Mouse (Mus musculus) c-Kit-positive CD71-positive TER-119-positive erythroid progenitor cells, embryonic 14.5 days (primary cell): ENCODE results near the gene Rai14.

ENCODE experiments used
- DNase-seq: peaks from one replicate; pipeline ENCODE4 v3.0.0-alpha.2; 2013; ENCODE audit warnings: low spot score

Gene Rai14

DNA sequence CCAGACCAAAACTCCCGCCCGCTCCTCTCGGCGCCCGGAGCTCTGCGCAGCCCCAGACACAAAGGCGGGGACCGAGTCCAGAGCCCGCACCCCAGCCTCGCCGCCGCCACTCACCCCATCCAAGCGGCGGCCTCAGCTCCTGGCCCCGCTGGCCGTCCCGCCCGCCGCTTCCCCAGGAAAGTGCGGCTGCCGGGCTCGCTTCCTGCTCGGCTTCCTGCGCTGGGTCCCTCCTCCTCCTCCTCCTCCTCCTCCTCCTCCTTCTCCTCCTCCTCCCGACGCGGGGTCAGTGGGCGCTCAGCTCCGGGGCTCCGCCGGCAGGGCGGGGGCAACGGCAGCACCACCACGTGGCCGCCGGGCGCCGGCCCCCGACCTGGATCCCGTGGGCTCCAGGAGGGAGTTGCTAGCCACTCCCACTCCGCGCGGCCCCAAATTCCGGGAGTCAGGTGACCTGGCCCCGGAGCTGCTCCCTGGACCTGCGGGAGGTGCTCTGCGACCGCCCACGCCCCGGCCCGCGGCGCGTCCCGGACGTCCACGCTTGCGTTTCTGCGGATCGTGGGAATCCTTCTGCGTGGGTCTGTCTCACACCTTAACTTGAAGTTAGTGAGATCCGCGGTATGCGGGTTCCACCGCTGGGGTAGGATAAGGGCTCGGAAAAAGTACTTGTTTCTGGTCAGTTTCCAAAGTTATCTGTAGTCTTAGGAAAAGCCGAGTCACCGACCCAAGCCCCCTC is at the start of gene Rai14:
Gene Rai14, minus strand, starts transcription at position 216 of the 730 bp plus-strand sequence.
- DNase-seq: no peak

DNA sequence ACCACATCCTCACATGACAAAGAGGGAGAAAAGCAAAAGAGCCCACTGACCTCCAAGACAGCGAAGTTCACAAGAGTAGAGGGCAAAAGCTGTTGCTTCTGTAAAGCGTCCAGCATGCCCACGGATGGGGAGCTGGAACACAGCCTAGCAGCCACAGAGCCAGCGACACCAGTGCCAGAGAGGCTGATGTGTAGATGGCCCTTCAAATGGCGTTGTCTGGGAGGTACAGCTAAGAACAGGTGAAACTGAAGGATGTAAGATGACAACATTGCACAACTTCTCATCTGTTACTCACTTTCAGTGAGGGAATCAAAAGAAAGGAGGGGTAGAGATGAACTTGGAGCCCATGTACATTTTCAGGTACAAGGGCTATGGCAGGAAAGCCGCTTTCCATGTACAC is 47.0 kb upstream of the Rai14 start:
- no peak for DNase-seq

DNA sequence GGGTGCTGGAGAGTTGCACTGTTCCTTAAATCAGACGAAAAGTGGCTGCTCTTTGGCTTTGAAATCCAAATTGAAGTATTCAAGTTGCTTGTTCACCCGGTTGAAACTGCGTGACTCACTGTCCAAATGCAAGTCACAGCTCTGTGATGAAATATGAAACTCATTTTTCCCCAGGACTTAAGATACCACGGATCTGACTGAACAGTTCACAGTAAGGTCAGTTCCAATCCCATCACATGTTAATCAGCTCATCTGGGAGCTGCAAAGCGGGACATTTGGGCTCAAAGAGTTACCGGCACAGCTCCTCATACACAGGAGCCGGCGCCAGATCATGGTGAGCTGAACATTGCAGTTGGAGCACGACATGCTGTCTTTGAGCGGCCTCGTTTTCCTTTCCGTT is 45.6 kb upstream of the Rai14 start:
- no peak for DNase-seq

DNA sequence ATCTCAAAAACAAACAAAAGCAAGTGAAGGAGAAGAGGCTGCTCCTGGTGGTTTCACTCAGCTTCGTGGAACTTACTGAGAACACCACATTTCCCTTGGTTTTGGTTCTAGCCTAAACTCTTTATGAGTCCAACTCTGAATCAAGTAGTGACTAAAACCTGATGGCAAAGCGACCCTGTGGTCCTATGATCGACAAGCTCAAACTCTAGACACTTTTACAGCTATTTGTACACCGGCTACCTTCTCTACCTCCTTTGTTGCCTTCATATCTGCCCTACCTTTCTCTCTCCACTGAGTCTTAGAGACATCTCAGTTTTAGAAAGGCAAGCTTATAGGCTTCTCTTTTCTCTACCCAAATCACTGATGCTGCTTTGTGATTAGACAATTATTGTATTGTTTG is 45.0 kb upstream of the Rai14 start:
- DNase-seq: no peak

DNA sequence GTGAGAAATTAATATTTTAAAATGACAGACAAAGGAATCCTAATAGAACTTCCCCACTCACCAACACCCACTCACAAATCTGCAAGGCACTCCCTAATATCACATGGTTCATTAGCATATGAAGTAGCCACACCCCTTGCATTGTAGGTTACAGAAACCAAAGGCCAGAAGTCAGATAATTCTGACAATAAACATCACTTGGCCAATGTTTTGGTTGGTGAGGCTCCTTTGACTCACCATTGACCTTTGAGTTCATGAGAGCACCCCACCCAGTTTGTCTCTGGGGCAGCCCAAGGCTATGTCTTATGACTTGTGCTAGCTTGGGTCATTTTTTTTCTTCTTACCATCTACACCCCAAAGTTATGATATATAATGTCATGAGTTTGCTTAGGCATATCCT is 44.4 kb upstream of the Rai14 start:
- no peak for DNase-seq

DNA sequence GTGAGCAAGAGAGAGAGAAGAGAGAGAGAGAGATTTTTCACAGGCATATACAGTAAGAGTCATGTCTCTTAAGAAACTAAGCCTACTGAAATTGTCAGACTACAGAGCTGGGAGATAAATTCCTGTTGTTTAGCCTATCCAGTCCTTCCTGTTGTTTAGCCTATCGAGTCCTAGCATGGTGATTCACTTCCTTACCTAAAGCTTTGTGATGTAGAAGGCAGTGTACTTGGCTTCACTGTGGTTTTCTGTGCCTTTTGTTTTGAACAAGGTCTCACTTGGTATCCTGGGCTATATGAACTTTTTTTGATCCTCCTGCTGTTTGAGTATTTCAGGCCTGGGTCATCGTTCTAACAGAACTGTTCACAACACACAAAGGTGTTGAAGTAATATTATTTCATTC is 36.7 kb upstream of the Rai14 start:
- no peak for DNase-seq

DNA sequence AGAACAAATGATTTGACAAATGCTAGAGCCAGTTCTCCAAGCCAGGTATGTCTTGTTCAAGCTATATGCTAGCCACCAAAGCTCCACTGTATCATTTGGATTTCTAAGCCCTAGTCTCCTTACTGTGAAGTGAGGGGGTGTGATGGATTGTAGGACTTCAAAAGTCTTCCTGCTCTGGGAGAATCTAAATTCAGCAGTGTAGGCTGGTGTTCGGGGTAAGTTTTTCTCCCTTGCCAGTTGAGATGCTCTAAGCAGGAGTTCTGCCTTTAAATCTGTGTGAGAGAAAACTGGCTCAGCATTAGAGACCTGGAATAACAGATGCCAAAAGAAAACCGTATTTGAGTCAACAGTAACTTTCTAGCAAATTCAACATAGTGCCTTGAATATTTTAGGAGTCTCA is 35.9 kb upstream of the Rai14 start:
- DNase-seq: no peak

DNA sequence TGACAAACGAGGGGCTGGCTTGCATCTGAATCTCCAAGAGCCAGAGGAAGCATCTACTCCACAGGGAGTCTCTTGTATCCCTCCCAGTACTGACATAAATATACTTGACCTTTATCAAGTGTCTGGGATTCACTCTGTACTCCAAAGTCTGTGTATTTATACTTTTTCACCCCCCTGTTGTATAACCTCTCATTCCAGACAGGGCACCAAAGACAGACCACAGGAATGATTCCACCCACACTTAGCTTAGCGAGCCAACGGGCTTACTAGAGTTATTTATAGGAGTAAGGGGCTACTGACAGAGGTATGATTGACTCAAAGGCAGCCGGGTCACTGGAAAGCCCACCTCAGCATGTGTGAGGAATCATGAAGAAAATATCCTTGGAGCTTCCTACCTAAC is 35.3 kb upstream of the Rai14 start:
- no peak for DNase-seq

DNA sequence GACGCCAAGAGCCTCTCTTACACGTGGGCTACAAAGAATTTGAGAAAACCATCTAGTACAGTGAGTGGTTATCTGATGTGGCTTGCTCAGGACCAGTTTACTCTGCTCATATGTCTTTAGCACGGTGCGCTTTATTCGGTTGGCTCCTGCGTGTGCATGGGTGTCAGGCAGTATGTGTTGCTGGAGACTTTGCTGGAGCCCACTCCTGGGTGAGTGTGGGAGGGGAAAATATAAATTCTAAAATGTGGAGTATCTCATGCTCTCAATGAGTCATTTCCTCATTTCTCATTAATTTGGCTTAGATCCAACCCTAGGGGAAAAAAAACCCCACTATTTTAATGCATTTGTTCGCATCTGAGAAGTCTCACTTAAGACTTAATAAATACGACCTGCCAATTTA is 33.2 kb upstream of the Rai14 start:
- no peak for DNase-seq

DNA sequence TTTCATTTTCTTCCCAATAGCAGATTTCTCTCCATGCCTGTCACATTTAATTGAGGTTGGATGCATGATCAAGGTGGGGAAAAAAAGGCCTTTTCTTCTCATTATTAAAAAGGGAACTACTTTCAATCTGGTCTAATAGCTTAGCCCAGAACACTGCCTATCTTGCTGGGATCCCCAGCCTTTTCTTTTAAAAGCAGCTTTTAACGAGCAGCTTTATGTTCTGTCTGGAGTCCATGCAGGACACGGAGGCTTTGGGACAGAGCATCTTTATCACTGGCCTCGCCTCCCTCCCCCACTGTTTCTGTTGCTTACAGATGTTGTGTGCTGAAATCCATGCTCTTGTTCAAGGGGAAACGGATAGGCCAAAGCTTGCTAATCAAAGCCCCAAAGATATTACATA is 32.8 kb upstream of the Rai14 start:
- no peak for DNase-seq

DNA sequence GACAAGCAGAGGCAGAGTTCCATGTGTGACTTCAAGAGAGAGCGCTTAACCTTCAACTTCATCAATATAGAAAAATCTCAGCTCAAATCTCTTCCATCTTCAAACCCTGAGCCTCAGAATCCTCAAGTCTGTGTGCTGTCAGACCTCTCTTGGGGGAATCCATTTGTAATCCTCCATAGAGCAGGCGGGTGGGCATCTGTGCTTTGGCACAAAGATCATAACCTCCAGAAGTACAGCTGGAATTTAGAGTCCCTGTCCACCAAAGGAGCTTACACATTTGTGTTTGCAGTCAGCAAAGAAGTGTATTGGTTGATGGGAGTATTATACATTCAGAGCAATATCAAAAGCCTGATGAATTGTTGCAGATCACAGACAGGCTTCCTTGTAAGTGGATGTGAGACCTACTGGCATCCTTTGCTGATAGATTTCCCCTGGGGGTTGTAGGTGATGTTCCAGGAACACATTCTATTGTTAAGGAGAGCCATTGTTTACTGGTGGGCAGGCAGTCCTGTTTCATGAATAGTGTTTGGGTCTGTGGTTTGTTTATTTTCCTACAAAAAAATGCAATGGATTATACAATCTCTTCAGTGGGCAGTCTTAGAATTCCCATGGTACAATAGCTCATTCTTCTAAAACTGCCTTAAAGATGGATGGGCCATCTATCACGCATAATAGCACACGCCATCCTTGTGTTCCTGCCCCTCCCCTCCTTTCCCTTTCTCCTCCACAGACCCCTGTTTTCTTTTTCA is 32.1 kb upstream of the Rai14 start:
- DNase-seq: no peak

DNA sequence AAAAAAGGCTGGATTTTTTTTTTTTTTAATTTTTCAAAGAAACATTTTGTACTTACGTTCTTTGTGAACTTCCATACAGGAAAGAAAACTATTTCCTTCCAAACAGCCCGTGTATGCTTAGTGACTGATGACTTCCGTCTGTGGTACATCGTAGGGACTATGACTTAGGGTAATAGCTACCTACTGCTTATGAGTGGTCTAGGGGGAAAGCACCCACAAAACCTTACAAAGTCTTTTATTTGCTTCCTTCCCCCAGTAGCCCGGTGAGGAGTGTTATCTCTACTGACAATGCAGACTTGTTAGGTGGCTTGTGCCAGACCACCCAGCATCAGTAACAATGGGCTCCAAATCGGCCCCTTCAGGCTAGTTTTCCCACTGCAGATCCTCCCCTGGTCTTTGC is 28.0 kb upstream of the Rai14 start:
- DNase-seq: no peak

DNA sequence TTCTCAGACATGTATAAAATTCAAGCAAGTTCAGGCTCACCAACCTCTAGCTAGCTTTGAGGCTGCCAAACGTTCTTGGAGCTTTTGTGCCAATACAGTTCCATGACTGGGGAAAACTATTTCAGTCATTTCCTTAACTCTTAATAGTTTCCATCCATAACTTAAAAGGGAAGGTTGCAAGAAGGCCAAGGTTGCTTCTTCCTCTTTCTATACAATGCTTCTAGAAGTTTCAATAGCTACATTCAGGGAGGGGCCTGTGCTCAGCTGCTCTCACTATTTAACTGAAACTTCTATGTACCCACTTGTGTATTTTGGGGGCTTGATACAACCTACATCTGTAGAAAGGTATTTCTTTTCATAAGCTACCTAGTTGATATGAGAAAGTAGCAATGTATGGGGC is 24.9 kb upstream of the Rai14 start:
- no peak for DNase-seq

DNA sequence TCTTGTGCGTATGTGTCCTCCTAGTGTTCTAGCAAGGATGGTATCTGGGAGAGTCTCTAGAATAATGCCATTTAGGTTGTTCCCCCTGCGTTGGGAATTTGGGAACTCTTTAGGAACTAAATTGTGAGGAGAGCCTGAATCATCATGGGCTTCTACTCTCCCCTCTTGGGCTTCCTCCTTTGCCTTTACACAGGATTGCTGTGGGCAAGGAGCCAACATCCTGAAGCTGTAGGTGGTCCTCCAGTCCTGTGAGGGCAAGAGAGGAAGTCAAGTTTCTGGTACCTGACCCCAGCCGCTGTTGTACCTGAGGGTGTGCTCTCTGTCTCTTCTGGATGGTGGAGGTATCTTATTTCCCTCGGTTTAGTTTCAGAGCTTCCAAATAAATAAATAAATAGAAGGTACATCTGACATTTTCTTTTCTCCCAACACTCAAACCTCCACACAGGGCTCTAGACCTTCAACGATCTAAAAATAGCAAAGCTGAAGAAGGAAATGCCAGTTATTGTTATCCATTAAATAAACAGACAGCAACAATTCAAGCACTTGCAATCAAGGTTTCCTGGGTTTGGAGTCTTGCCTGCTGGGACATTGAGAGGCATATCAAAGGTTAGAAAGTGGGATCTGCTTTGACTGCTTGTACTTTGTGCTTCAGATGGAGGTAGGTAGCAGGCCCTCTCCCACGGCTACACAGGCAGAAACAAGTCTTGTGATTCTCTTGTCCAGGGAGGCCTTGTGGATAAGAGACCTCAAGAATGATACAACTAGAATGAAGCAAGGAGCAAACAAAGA is 24.1 kb upstream of the Rai14 start:
- DNase-seq: no peak

DNA sequence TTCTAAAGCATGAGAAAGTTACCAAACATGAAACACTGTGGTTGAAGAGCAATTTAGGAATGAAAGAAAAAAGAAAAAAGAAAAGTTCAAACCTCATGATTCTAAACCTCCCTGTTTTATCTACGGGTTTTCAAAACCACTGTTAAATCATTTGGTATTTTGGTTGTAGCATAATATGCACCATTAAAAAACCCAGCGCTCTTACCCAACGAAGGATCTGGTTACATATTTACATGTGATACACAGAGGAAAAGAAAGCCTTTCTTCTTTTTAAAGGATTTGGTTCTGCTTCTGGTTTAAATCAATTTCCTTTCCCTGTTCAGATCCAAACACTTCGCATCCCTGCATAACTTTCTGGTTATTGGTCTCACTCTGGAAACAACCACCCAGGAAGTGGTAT is 21.5 kb upstream of the Rai14 start:
- no peak for DNase-seq

DNA sequence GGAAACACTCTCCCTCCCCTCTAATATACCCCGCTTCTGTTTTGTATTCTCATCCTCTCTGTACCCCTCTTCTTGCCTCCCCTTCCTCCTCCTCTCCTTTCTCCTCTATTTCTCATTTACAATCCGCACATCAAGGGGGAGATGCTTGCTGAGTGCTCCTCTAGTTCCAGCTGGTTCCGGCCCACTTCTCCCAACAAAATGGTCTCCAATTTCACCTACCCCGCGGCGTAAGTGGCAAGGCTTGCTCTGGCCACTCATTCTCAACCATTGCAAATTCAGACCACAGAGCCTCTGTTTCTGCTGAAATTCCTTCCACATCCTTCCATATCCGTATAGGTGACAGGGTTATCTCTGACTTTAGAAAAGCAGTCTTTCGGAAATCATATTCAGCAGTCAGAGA is 20.8 kb upstream of the Rai14 start:
- DNase-seq: no peak

DNA sequence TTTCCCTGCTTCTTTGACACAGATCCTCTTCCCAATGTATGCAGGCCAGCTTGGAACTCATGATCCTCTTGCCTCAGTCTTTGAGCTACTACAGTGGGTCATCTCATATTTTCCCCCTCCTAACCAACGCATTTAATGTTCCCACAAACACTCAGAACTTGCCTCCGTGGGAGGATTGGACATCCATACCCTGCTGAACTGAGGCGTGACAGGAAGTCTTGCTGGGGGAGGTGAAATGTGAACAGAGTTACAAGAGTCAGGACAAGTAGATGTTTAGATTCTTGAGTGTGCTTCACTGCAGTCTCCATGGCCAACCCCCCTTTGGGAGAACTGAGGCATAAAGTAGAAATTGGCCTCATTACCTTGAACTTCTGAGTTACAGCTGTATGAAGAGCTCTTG is 17.0 kb upstream of the Rai14 start:
- no peak for DNase-seq

DNA sequence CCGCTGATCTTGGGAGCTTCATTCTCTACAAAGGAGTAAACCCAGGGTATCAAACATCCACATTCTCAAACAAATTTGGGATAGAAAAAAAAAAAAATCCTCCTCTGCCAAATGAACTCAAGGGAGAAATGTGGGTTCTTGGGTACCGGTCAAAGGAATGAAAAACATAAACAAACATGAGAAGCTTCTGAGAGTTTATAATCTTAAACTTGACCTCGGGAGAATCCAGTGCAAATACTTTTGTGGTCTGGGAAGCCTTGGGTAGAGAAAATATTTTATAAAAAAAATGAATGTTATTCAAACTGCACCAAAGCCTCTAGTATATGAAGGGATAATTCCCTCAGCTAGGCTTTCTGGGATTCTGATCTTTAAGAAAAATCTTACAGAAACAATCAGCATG is 11.8 kb upstream of the Rai14 start:
- DNase-seq: no peak

DNA sequence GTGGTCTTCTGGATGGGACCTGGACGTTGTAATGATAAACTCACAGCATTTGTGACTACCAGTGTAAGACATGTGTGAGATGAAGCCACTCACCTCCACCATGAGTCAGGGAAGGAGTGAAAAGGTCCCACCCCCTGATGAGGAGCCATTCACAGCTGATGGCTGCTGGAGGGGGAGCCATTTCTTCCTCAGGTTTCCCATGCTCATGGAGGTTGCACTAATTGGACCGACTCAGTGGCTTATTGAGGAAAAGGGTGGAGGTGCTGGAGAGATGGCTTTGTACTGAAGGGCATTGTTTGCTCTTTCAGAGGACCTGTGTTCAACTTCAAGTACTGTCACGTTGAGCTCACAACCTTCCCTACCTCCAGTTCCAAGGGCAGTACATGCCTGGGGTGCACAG is 10.4 kb upstream of the Rai14 start:
- no peak for DNase-seq

DNA sequence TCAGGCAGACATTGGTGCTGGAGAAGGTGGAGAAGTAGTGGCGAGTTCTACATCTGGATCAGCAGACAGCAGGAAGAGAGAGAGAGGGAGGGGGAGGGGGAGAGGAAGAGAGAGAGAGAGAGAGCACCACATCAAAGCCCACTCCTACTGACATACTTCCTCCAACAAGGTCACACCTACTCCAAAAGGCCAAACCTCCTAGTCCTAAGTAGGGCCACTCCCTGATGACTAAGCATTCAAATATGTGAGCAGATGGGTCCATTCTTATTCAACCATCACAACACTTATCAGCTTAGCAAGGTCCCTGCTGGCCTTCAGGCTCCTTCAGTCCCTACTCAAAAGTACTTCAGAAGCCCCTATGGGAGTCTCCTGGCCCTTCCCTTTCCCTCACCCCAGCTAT is 9.1 kb upstream of the Rai14 start:
- DNase-seq: no peak

DNA sequence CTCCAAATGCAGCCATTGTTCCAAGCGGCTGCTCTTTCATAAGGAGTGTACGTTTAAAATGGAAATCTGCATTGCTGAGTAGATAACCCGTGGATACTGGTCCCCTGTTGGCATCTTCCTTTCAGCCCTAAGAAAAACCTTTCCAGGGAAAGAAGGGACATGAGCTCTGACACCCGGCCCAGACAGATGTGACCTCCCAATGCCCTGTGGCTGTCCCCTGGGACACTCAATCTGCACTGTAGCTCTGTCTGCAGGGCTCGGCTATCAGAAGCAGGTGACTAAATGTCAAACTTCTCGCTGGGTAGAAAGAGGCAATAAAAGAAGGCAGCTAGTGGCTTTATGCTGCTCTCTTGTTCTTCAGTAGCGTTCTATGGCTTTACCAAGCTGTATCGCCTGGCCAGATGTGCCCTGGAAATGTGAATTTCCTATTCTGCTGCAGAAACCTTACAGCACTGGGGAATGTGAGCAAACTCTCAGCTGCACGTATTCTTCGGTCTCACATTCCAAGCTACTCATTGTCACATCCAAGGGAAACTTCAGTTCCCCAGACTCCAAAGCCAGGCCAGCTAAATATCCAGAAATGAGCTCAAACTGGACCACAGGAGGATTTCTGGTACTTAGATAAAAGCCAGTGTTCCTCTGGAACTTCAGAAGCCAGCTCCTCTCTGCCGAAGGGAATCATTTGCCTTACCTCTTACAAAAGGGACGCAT is 8.4 kb upstream of the Rai14 start:
- DNase-seq: no peak

DNA sequence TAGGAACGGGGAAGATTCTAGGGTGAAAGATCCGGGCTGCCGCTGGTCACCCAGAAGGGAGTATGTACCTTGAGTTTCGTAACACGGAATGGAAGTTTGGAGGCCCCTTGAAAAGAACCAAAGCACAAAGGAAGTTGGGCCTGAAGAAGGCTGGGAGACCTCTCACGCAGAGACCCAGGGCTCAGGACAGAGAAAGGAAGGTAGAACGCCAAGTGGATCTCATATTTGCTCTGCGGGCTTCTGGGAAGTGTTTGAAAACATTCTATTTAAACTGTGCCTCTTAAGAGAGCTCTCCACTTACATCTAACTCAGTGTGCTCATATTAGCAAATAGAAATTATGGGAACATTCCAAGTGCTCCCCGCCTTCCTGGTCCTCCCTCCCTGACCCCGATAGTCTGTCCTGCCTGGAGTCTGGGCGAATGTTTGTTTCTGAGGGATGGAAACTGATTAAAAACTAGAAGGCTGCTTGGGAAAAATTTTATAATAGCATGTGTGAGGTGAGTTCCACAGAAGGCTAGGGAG is 6.9 kb upstream of the Rai14 start:
- DNase-seq: no peak
